Mouse (Mus musculus): ENCODE data around the gene 1700056E22Rik. TPM values are rescaled to one million over a fixed set of nuclear protein-coding genes. Genes with fewer than 3 reads are reported as not detected.

1700056E22Rik gene
- polyA plus RNA-seq (2014; fragmentation: Illumina TruSeq; extraction: RNeasy Lipid Tissue Mini Kit (QIAGEN cat#74804); ENCODE audit: low read depth, low replicate concordance) = 0.82 TPM

GRCm38 (mm10) chr1:184034011-184034557, at the start of gene 1700056E22Rik:
TSS of gene 1700056E22Rik (minus strand) at chr1:184034301.

GRCm38 (mm10) chr1:184013106-184013505, 21.0 kb downstream of the 1700056E22Rik start, which contains the start of gene Dusp10:
TSS of gene Dusp10 (plus strand) at chr1:184013302.

Other genes with a start within 250 kb of the 1700056E22Rik start
- 6.9 TPM for gene Dusp10, start 21.0 kb downstream of the 1700056E22Rik start, polyA plus RNA-seq (2014; fragmentation: Illumina TruSeq; extraction: RNeasy Lipid Tissue Mini Kit (QIAGEN cat#74804); ENCODE audit: low read depth, low replicate concordance)

Measured in adrenal gland, adult 10 weeks (tissue).